Mouse (Mus musculus) hindbrain, embryonic 15.5 days (tissue): ENCODE data around the gene Itpkc. TPM values are rescaled to one million over a fixed set of nuclear protein-coding genes. Genes with fewer than 3 reads are reported as not detected.

Experiments
- ATAC-seq: fragments of 200-750 bp; cut with Nextera tagmentation; 2 replicates; pipeline ENCODE4 v1.8.0; 2017; ENCODE audit warnings: low read depth, moderate number of reproducible peaks, moderate TSS enrichment; ENCODE audit not compliant: low FRiP score
- H3K27ac ChIP-seq: fragments of 300-500 bp; sonication (generic); replicated peaks from 2 replicates; pipeline ENCODE4 v1.5.1; 2015; ENCODE audit warnings: mild to moderate bottlenecking, inconsistent platforms
- H3K27me3 ChIP-seq: fragments of 300-500 bp; sonication (generic); 2 replicates; pipeline ENCODE4 v1.6.1; 2015; ENCODE audit warnings: control low read depth, inconsistent platforms
- H3K36me3 ChIP-seq: fragments of 300-500 bp; sonication (generic); 2 replicates; pipeline ENCODE4 v1.6.1; 2015; ENCODE audit warnings: control low read depth, inconsistent platforms
- H3K4me1 ChIP-seq: fragments of 300-500 bp; sonication (generic); replicated peaks from 2 replicates; pipeline ENCODE4 v1.6.1; 2015; ENCODE audit warnings: control low read depth, inconsistent platforms
- H3K4me2 ChIP-seq: fragments of 300-500 bp; sonication (generic); 2 replicates; pipeline ENCODE4 v1.6.1; 2015; ENCODE audit warnings: moderate library complexity, mild to moderate bottlenecking, inconsistent platforms
- H3K4me3 ChIP-seq: fragments of 300-500 bp; sonication (generic); 2 replicates; pipeline ENCODE4 v1.5.1; 2015; ENCODE audit warnings: mild to moderate bottlenecking, inconsistent platforms
- H3K9ac ChIP-seq: fragments of 300-500 bp; sonication (generic); 2 replicates; pipeline ENCODE4 v1.6.1; 2015; ENCODE audit warnings: inconsistent platforms
- H3K9me3 ChIP-seq: fragments of 300-500 bp; sonication (generic); 2 replicates; pipeline ENCODE4 v1.6.1; 2016; ENCODE audit warnings: control low read depth, inconsistent platforms
- WGBS: fragments of 180-500 bp; shearing (Covaris S2); methylation state at CpG from one replicate; pipeline ENCODE4 v1.1.7; 2015; 5-methylcytosine and 5-hydroxymethylcytosine counted together
- polyA plus RNA-seq: library from polyadenylated mRNA; unstranded; fragments of >200 nt; fragmentation: Nextera tagmentation; extraction: Ambion mirVana; gene quantifications from 2 replicates; pipeline ENCODE4 v1.2.1, GENCODE M21; 2015

The Itpkc gene
- polyA plus RNA-seq, result 7.5 and 8.2 TPM in 2 replicates

- Histone ChIP-seq H3K4me3 (peak within 1 kb of the TSS; percentile 66), H3K27ac (peak within 1 kb of the TSS; percentile 85), H3K4me2 (peak within 1 kb of the TSS; percentile 85), H3K36me3 (no peaks in the 10 kb centered on the region), H3K27me3 (no peaks in the 10 kb centered on the region), H3K4me1 (peaks cover 58% of the 10 kb centered on the region), H3K9ac (peak within 1 kb of the TSS; percentile 91), H3K9me3 (no peaks in the 10 kb centered on the region)
- under 1% methylated on average over 48 of the region's 49 CpGs for WGBS
- peak; percentile 81 for ATAC-seq
Measured at GRCm38 (mm10) chr7:27228281-27228821, at the start of gene Itpkc. Itpkc (minus strand) TSS chr7:27228661.

- ATAC-seq, result no peak
- Histone ChIP-seq H3K9ac (no peak overlapping the region), H3K4me2 (no peak overlapping the region), H3K27ac (no peak overlapping the region), H3K9me3 (no peaks in the 10 kb centered on the region), H3K36me3 (peaks cover 89% of the 10 kb centered on the region), H3K4me3 (no peak overlapping the region), H3K27me3 (no peaks in the 10 kb centered on the region), H3K4me1 (no peaks in the 10 kb centered on the region)
- 92% methylated on average over 3 of the region's 3 CpGs for WGBS
Measured at GRCm38 (mm10) chr7:27277191-27277590, 48.7 kb upstream of the Itpkc start.

GRCm38 (mm10) chr7:27276021-27276420 is 47.6 kb upstream of the Itpkc start:
- WGBS, result 69% methylated on average over 7 of the region's 7 CpGs
- Histone ChIP-seq H3K4me1 (no peaks in the 10 kb centered on the region), H3K36me3 (peaks cover 88% of the 10 kb centered on the region), H3K4me3 (no peak overlapping the region), H3K4me2 (no peak overlapping the region), H3K27me3 (no peaks in the 10 kb centered on the region), H3K9me3 (no peaks in the 10 kb centered on the region), H3K27ac (no peak overlapping the region), H3K9ac (no peak overlapping the region)
- ATAC-seq, result no peak

- no peak overlapping the region for H3K27ac ChIP-seq
- H3K36me3 ChIP-seq, result peaks cover 89% of the 10 kb centered on the region
- no peaks in the 10 kb centered on the region for H3K9me3 ChIP-seq
- no peak overlapping the region for H3K4me3 ChIP-seq
- H3K9ac ChIP-seq, result no peak overlapping the region
- no peak overlapping the region for H3K4me2 ChIP-seq
- WGBS, result 90% methylated on average over 4 of the region's 4 CpGs
- H3K27me3 ChIP-seq, result no peaks in the 10 kb centered on the region
- H3K4me1 ChIP-seq, result no peaks in the 10 kb centered on the region
- no peak for ATAC-seq
Measured at GRCm38 (mm10) chr7:27274916-27275315, 46.5 kb upstream of the Itpkc start.

GRCm38 (mm10) chr7:27273739-27274351 is 45.4 kb upstream of the Itpkc start:
- H3K4me1 ChIP-seq, result no peaks in the 10 kb centered on the region
- H3K27ac ChIP-seq, result no peak overlapping the region
- H3K9me3 ChIP-seq, result no peaks in the 10 kb centered on the region
- H3K27me3 ChIP-seq, result no peaks in the 10 kb centered on the region
- H3K36me3 ChIP-seq, result peaks cover 90% of the 10 kb centered on the region
- H3K4me3 ChIP-seq, result no peak overlapping the region
- ATAC-seq, result no peak
- 56% methylated on average over 32 of the region's 32 CpGs for WGBS
- no peak overlapping the region for H3K4me2 ChIP-seq
- H3K9ac ChIP-seq, result no peak overlapping the region

- no peak overlapping the region for H3K4me3 ChIP-seq
- H3K9me3 ChIP-seq, result no peaks in the 10 kb centered on the region
- no peak overlapping the region for H3K27ac ChIP-seq
- WGBS, result 88% methylated on average over 8 of the region's 8 CpGs
- ATAC-seq, result no peak
- H3K36me3 ChIP-seq, result peaks cover 86% of the 10 kb centered on the region
- no peak overlapping the region for H3K9ac ChIP-seq
- no peaks in the 10 kb centered on the region for H3K4me1 ChIP-seq
- H3K4me2 ChIP-seq, result no peak overlapping the region
- no peaks in the 10 kb centered on the region for H3K27me3 ChIP-seq
Measured at GRCm38 (mm10) chr7:27271423-27271822, 43.0 kb upstream of the Itpkc start.

GRCm38 (mm10) chr7:27266515-27267128 is 38.2 kb upstream of the Itpkc start:
- Histone ChIP-seq H3K4me3 (no peak overlapping the region), H3K9me3 (no peaks in the 10 kb centered on the region), H3K9ac (no peak overlapping the region), H3K4me1 (peaks cover 5% of the 10 kb centered on the region), H3K27ac (no peak overlapping the region), H3K27me3 (no peaks in the 10 kb centered on the region), H3K36me3 (peaks cover 89% of the 10 kb centered on the region), H3K4me2 (no peak overlapping the region)
- 76% methylated on average over 20 of the region's 20 CpGs for WGBS
- ATAC-seq, result no peak

GRCm38 (mm10) chr7:27264761-27265160 is 36.3 kb upstream of the Itpkc start:
- no peak for ATAC-seq
- WGBS, result 93% methylated on average over 12 of the region's 12 CpGs
- Histone ChIP-seq H3K4me3 (no peak overlapping the region), H3K9me3 (no peaks in the 10 kb centered on the region), H3K27ac (no peak overlapping the region), H3K36me3 (peaks cover 71% of the 10 kb centered on the region), H3K9ac (no peak overlapping the region), H3K27me3 (no peaks in the 10 kb centered on the region), H3K4me2 (no peak overlapping the region), H3K4me1 (peaks cover 21% of the 10 kb centered on the region)

- no peak for ATAC-seq
- Histone ChIP-seq H3K9me3 (no peaks in the 10 kb centered on the region), H3K36me3 (peaks cover 44% of the 10 kb centered on the region), H3K27ac (no peak overlapping the region), H3K4me1 (peaks cover 36% of the 10 kb centered on the region), H3K27me3 (no peaks in the 10 kb centered on the region), H3K4me3 (no peak overlapping the region), H3K9ac (no peak overlapping the region), H3K4me2 (no peak overlapping the region)
- WGBS, result 65% methylated on average over 6 of the region's 6 CpGs
Measured at GRCm38 (mm10) chr7:27261888-27262287, 33.4 kb upstream of the Itpkc start.

GRCm38 (mm10) chr7:27260856-27261255 is 32.4 kb upstream of the Itpkc start:
- H3K4me3 ChIP-seq, result peak overlapping the region; percentile 85
- no peak for ATAC-seq
- peaks cover 36% of the 10 kb centered on the region for H3K36me3 ChIP-seq
- H3K27me3 ChIP-seq, result no peaks in the 10 kb centered on the region
- peak overlapping the region; percentile 94; the same call in 1 of the 2 replicates for H3K9ac ChIP-seq
- H3K4me2 ChIP-seq, result peak overlapping the region; percentile 64
- 27% methylated on average over 7 of the region's 7 CpGs for WGBS
- H3K4me1 ChIP-seq, result peaks cover 39% of the 10 kb centered on the region
- H3K27ac ChIP-seq, result peak overlapping the region; percentile 94; the same call in 1 of the 2 replicates
- H3K9me3 ChIP-seq, result no peaks in the 10 kb centered on the region

GRCm38 (mm10) chr7:27259771-27260170 is 31.3 kb upstream of the Itpkc start:
- H3K27me3 ChIP-seq, result no peaks in the 10 kb centered on the region
- peak overlapping the region; percentile 94 for H3K9ac ChIP-seq
- H3K4me1 ChIP-seq, result peaks cover 39% of the 10 kb centered on the region
- peaks cover 26% of the 10 kb centered on the region for H3K36me3 ChIP-seq
- H3K9me3 ChIP-seq, result no peaks in the 10 kb centered on the region
- 5% methylated on average over 5 of the region's 5 CpGs for WGBS
- peak overlapping the region; percentile 85 for H3K4me3 ChIP-seq
- H3K27ac ChIP-seq, result peak overlapping the region; percentile 94
- 0 out of 2 replicates have a peak, but pooled peaks have one; percentile 7 for ATAC-seq
- peak overlapping the region; percentile 64 for H3K4me2 ChIP-seq

GRCm38 (mm10) chr7:27259271-27259721 is 30.8 kb upstream of the Itpkc start:
- Histone ChIP-seq H3K4me1 (peaks cover 39% of the 10 kb centered on the region), H3K27ac (peak overlapping the region; percentile 94), H3K9ac (peak overlapping the region; percentile 94), H3K4me2 (peak overlapping the region; percentile 64), H3K4me3 (peak overlapping the region; percentile 85), H3K27me3 (no peaks in the 10 kb centered on the region), H3K36me3 (peaks cover 21% of the 10 kb centered on the region), H3K9me3 (no peaks in the 10 kb centered on the region)
- WGBS, result 0% methylated on average over 9 of the region's 9 CpGs
- ATAC-seq, result 0 out of 2 replicates have a peak, but pooled peaks have one; percentile 1
